Mouse (Mus musculus): ENCODE measurements around the gene Alpi.

- TF ChIP-seq CTCF (IDR thresholded peaks at IDR 0.05; ENCODE audit: borderline replicate concordance, extremely low read depth, insufficient read depth, insufficient read length) (no peak), POLR2A (IDR thresholded peaks at IDR 0.05; ENCODE audit: borderline replicate concordance, extremely low read depth, insufficient read depth, insufficient read length, poor library complexity, severe bottlenecking) (no peak)
These were observed 5.1 kb upstream of the Alpi start for GRCm38 (mm10) chr1:87106536-87106935.
